Mouse (Mus musculus): Measurements from ENCODE around the gene Atp2b2. TPM values are rescaled to one million over a fixed set of nuclear protein-coding genes. Genes with fewer than 3 reads are reported as not detected.

Gene Atp2b2
- total and polyA plus RNA-seq, 3 experiments: 0.04 TPM; not detected in 2

GRCm38 (mm10) chr6:113957232-113957940 lies 85.0 kb downstream of the Atp2b2 start:
- H3K36me3 ChIP-seq (ENCODE audit: control insufficient read depth in 1 of 2, insufficient read depth in 2 of 2, low read length in 2 of 2): no peaks in the 10 kb centered on the region
- H3K4me3 ChIP-seq (ENCODE audit: control insufficient read depth in 1 of 2, insufficient read depth in 1 of 2, low read depth in 2 of 2, low read length in 2 of 2): no peak overlapping the region
- H3K27me3 ChIP-seq (ENCODE audit: control insufficient read depth in 1 of 2, insufficient read depth in 2 of 2, low read length in 2 of 2): no peaks in the 10 kb centered on the region
- H3K9ac ChIP-seq (ENCODE audit: control insufficient read depth, low read depth, low read length, poor library complexity, severe bottlenecking): no peak overlapping the region
- DNase-seq (ENCODE audit: low read depth, low spot score): no peak
- no peak overlapping the region for H3K27ac ChIP-seq (ENCODE audit: control insufficient read depth, low read depth, low read length)
- no peaks in the 10 kb centered on the region for H3K9me3 ChIP-seq (replicated peaks; ENCODE audit: insufficient read depth, low read length)
- H3K4me1 ChIP-seq (ENCODE audit: control insufficient read depth in 1 of 2, insufficient read depth in 2 of 2, low read length in 2 of 2): no peaks in the 10 kb centered on the region
- no peaks in the 10 kb centered on the region; the same call in 1 of the 2 replicates for H3K79me2 ChIP-seq (ENCODE audit: control insufficient read depth, insufficient read depth, low read length, poor library complexity)
- TF ChIP-seq TBP (IDR thresholded peaks at IDR 0.05; ENCODE audit: low read depth, low read length): no peak
- no peak for TF ChIP-seq USF1 (IDR thresholded peaks at IDR 0.05; ENCODE audit: low read depth, low read length)
- no peak for TF ChIP-seq BHLHE40 (IDR thresholded peaks at IDR 0.05; ENCODE audit: borderline replicate concordance, low read depth, low read length)
- TF ChIP-seq CHD1 (IDR thresholded peaks at IDR 0.05; ENCODE audit: low read depth, low read length): no peak
- TF ChIP-seq MYC (IDR thresholded peaks at IDR 0.05; ENCODE audit: low read depth, low read length): no peak
- no peak for TF ChIP-seq POLR2A (IDR thresholded peaks at IDR 0.05; ENCODE audit: control insufficient read depth in 1 of 2, insufficient read depth in 1 of 2, low read depth in 1 of 2, low read length in 2 of 2, poor library complexity in 1 of 2)
- TF ChIP-seq NRF1 (IDR thresholded peaks at IDR 0.05; ENCODE audit: insufficient read depth, low read depth, low read length, poor library complexity, severe bottlenecking): no peak
- no peak for TF ChIP-seq MYB (IDR thresholded peaks at IDR 0.05; ENCODE audit: low read depth, low read length)
- no peak for TF ChIP-seq POLR2AphosphoS2 (IDR thresholded peaks at IDR 0.05; ENCODE audit: low read length)
- no peak for TF ChIP-seq NELFE (IDR thresholded peaks at IDR 0.05; ENCODE audit: low read depth, low read length)
- TF ChIP-seq KAT2A (conservative IDR thresholded peaks at IDR 0.05; ENCODE audit: low read depth, low read length): no peak
- no peak for TF ChIP-seq MXI1 (IDR thresholded peaks at IDR 0.05; ENCODE audit: low read depth, low read length)
- no peak for TF ChIP-seq MAZ (IDR thresholded peaks at IDR 0.05; ENCODE audit: low read depth, low read length)
- TF ChIP-seq GATA1 (IDR thresholded peaks at IDR 0.05; ENCODE audit: low read depth, low read length): no peak
- TF ChIP-seq RCOR1 (IDR thresholded peaks at IDR 0.05; ENCODE audit: low read depth, low read length): no peak

GRCm38 (mm10) chr6:113947515-113947914 lies 94.9 kb downstream of the Atp2b2 start:
- Histone ChIP-seq H3K4me3 (ENCODE audit: control insufficient read depth in 1 of 2, insufficient read depth in 1 of 2, low read depth in 2 of 2, low read length in 2 of 2) (no peak overlapping the region), H3K79me2 (ENCODE audit: control insufficient read depth, insufficient read depth, low read length, poor library complexity) (no peaks in the 10 kb centered on the region; the same call in 1 of the 2 replicates), H3K9me3 (replicated peaks; ENCODE audit: insufficient read depth, low read length) (no peaks in the 10 kb centered on the region), H3K27ac (ENCODE audit: control insufficient read depth, low read depth, low read length) (no peak overlapping the region), H3K36me3 (ENCODE audit: control insufficient read depth in 1 of 2, insufficient read depth in 2 of 2, low read length in 2 of 2) (no peaks in the 10 kb centered on the region), H3K4me1 (ENCODE audit: control insufficient read depth in 1 of 2, insufficient read depth in 2 of 2, low read length in 2 of 2) (no peaks in the 10 kb centered on the region), H3K9ac (ENCODE audit: control insufficient read depth, low read depth, low read length, poor library complexity, severe bottlenecking) (no peak overlapping the region), H3K27me3 (ENCODE audit: control insufficient read depth in 1 of 2, insufficient read depth in 2 of 2, low read length in 2 of 2) (no peaks in the 10 kb centered on the region)
- no peak for TF ChIP-seq E2F4 (IDR thresholded peaks at IDR 0.05; ENCODE audit: borderline replicate concordance, low read depth, low read length)
- TF ChIP-seq RCOR1 (IDR thresholded peaks at IDR 0.05; ENCODE audit: low read depth, low read length): no peak
- no peak for TF ChIP-seq SIN3A (IDR thresholded peaks at IDR 0.05; ENCODE audit: low read length)
- no peak for TF ChIP-seq ZKSCAN1 (IDR thresholded peaks at IDR 0.05; ENCODE audit: low read depth, low read length)
- TF ChIP-seq JUND (IDR thresholded peaks at IDR 0.05; ENCODE audit: low read depth, low read length): no peak
- TF ChIP-seq CHD1 (IDR thresholded peaks at IDR 0.05; ENCODE audit: low read depth, low read length): no peak
- TF ChIP-seq GATA1 (IDR thresholded peaks at IDR 0.05; ENCODE audit: low read depth, low read length): no peak
- TF ChIP-seq ETS1 (IDR thresholded peaks at IDR 0.05; ENCODE audit: low read depth, low read length): no peak
- TF ChIP-seq POLR2AphosphoS5 (IDR thresholded peaks at IDR 0.05; ENCODE audit: borderline replicate concordance, low read depth, low read length): no peak
- TF ChIP-seq ZNF384 (IDR thresholded peaks at IDR 0.05; ENCODE audit: low read depth, low read length): no peak
- no peak for TF ChIP-seq UBTF (IDR thresholded peaks at IDR 0.05; ENCODE audit: borderline replicate concordance, insufficient read depth, low read depth, low read length)
- TF ChIP-seq RAD21 (IDR thresholded peaks at IDR 0.05; ENCODE audit: low read depth, low read length): no peak
- TF ChIP-seq MYB (IDR thresholded peaks at IDR 0.05; ENCODE audit: low read depth, low read length): no peak
- TF ChIP-seq ZC3H11A (IDR thresholded peaks at IDR 0.05; ENCODE audit: low read depth, low read length): no peak
- no peak for TF ChIP-seq TBP (IDR thresholded peaks at IDR 0.05; ENCODE audit: low read depth, low read length)
- no peak for TF ChIP-seq USF2 (IDR thresholded peaks at IDR 0.05; ENCODE audit: borderline replicate concordance in 1 of 2, insufficient read depth in 1 of 2, low read depth in 1 of 2, low read length in 2 of 2)
- no peak for TF ChIP-seq POLR2A (IDR thresholded peaks at IDR 0.05; ENCODE audit: control insufficient read depth in 1 of 2, insufficient read depth in 1 of 2, low read depth in 1 of 2, low read length in 2 of 2, poor library complexity in 1 of 2)
- no peak for TF ChIP-seq ELF1 (IDR thresholded peaks at IDR 0.05; ENCODE audit: low read depth, low read length)
- TF ChIP-seq POLR2AphosphoS2 (IDR thresholded peaks at IDR 0.05; ENCODE audit: low read length): no peak
- no peak for DNase-seq (ENCODE audit: low read depth, low spot score)

Measured in MEL (cell line).